Mouse (Mus musculus) hindbrain, embryonic 14.5 days (tissue): ENCODE data around the gene 2900011O08Rik. TPM values are rescaled to one million over a fixed set of nuclear protein-coding genes. Genes with fewer than 3 reads are reported as not detected.
"Not testable (repeated sequence)": the region's sequence is repeated elsewhere in the genome, so short reads cannot be mapped to it uniquely, and the experiment has no call there.

Experiments used
- ATAC-seq: fragments of 200-750 bp; cut with Nextera tagmentation; 2 replicates; pipeline ENCODE4 v1.8.0; 2017; ENCODE audit warnings: moderate number of reproducible peaks, mild to moderate bottlenecking, moderate TSS enrichment, moderate library complexity; ENCODE audit not compliant: low FRiP score
- DNase-seq: peaks from one replicate; pipeline ENCODE4 v3.0.0-alpha.2; 2015; ENCODE audit warnings: low spot score
- H3K27ac ChIP-seq: fragments of 300-500 bp; sonication (generic); 2 replicates; pipeline ENCODE4 v1.5.1; 2014; ENCODE audit warnings: mild to moderate bottlenecking, moderate library complexity
- H3K27me3 ChIP-seq: fragments of 300-500 bp; sonication (generic); 2 replicates; pipeline ENCODE4 v1.6.1; 2014; ENCODE audit warnings: mild to moderate bottlenecking, low read length, mixed read lengths; ENCODE audit not compliant: control insufficient read depth, insufficient read depth
- H3K36me3 ChIP-seq: fragments of 300-500 bp; sonication (generic); replicated peaks from 2 replicates; pipeline ENCODE4 v1.6.1; 2014; ENCODE audit not compliant: control insufficient read depth, insufficient read depth
- H3K4me1 ChIP-seq: fragments of 300-500 bp; sonication (generic); replicated peaks from 2 replicates; pipeline ENCODE4 v1.6.1; 2014; ENCODE audit warnings: antibody characterized with exemption, low read length, mixed read lengths; ENCODE audit not compliant: control insufficient read depth, insufficient read depth
- H3K4me2 ChIP-seq: fragments of 300-500 bp; sonication (generic); replicated peaks from 2 replicates; pipeline ENCODE4 v1.6.1; 2014; ENCODE audit warnings: mild to moderate bottlenecking, moderate library complexity
- H3K4me3 ChIP-seq: fragments of 300-500 bp; sonication (generic); replicated peaks from 2 replicates; pipeline ENCODE4 v1.5.1; 2014; ENCODE audit warnings: mild to moderate bottlenecking, low read length
- H3K9ac ChIP-seq: fragments of 300-500 bp; sonication (generic); 2 replicates; pipeline ENCODE4 v1.6.1; 2014
- H3K9me3 ChIP-seq: fragments of 300-500 bp; sonication (generic); 2 replicates; pipeline ENCODE4 v1.6.1; 2016; ENCODE audit warnings: low read length; ENCODE audit not compliant: control insufficient read depth
- WGBS: fragments of 180-500 bp; shearing (Covaris S2); extraction: QIAGEN DNeasy Blood & Tissue Kit; methylation state at CpG from one replicate; pipeline ENCODE4 v1.1.7; 2014; 5-methylcytosine and 5-hydroxymethylcytosine counted together
- polyA plus RNA-seq: library from polyadenylated mRNA; unstranded; fragments of >200 nt; fragmentation: Nextera tagmentation; extraction: Ambion mirVana; gene quantifications from 2 replicates; pipeline ENCODE4 v1.2.1, GENCODE M21; 2014

The 2900011O08Rik gene
- polyA plus RNA-seq, 1 experiment from 2014 or later = 177 TPM

GRCm38 (mm10) chr16:14068701-14069100 is 82.3 kb downstream of the 2900011O08Rik start:
- WGBS = 94% methylated on average over 2 of the region's 2 CpGs
- H3K27ac ChIP-seq, H3K4me2 ChIP-seq, DNase-seq, H3K27me3 ChIP-seq, H3K4me3 ChIP-seq, ATAC-seq, H3K9ac ChIP-seq, H3K36me3 ChIP-seq, H3K9me3 ChIP-seq, H3K4me1 ChIP-seq: not testable (repeated sequence)

GRCm38 (mm10) chr16:14070471-14071169 is 84.2 kb downstream of the 2900011O08Rik start:
- Histone ChIP-seq H3K4me1 (no peaks in the 10 kb centered on the region), H3K4me3 (no peak overlapping the region), H3K27me3 (no peaks in the 10 kb centered on the region), H3K9me3 (no peaks in the 10 kb centered on the region), H3K27ac (no peak overlapping the region), H3K36me3 (no peaks in the 10 kb centered on the region), H3K4me2 (no peak overlapping the region), H3K9ac (no peak overlapping the region)
- ATAC-seq (no peak), DNase-seq (no peak)
- WGBS = 86% methylated on average over 5 of the region's 5 CpGs

GRCm38 (mm10) chr16:14082925-14083324 is 96.5 kb downstream of the 2900011O08Rik start:
- ATAC-seq (no peak), DNase-seq (no peak)
- H3K4me1 ChIP-seq = no peaks in the 10 kb centered on the region
- H3K9ac ChIP-seq = no peak overlapping the region
- H3K4me2 ChIP-seq = no peak overlapping the region
- H3K27me3 ChIP-seq = no peaks in the 10 kb centered on the region
- H3K27ac ChIP-seq = no peak overlapping the region
- no peaks in the 10 kb centered on the region for H3K36me3 ChIP-seq
- no peak overlapping the region for H3K4me3 ChIP-seq
- no peaks in the 10 kb centered on the region; the same call in 1 of the 2 replicates for H3K9me3 ChIP-seq
- WGBS = 87% methylated on average over 2 of the region's 2 CpGs

GRCm38 (mm10) chr16:14088249-14088648 is 101.8 kb downstream of the 2900011O08Rik start:
- Histone ChIP-seq H3K27ac (no peak overlapping the region), H3K4me3 (no peak overlapping the region), H3K4me2 (no peak overlapping the region), H3K27me3 (no peaks in the 10 kb centered on the region), H3K4me1 (no peaks in the 10 kb centered on the region), H3K36me3 (peaks cover 25% of the 10 kb centered on the region), H3K9me3 (no peaks in the 10 kb centered on the region), H3K9ac (no peak overlapping the region)
- DNase-seq = no peak
- ATAC-seq = no peak
- 84% methylated on average over 3 of the region's 3 CpGs for WGBS

GRCm38 (mm10) chr16:14089296-14089695 is 102.9 kb downstream of the 2900011O08Rik start:
- WGBS = 86% methylated on average over 3 of the region's 3 CpGs
- no peak for ATAC-seq
- no peak overlapping the region for H3K9ac ChIP-seq

GRCm38 (mm10) chr16:14091771-14092170 is 105.4 kb downstream of the 2900011O08Rik start:
- Histone ChIP-seq H3K36me3 (peaks cover 46% of the 10 kb centered on the region), H3K27me3 (no peaks in the 10 kb centered on the region), H3K27ac (no peak overlapping the region), H3K4me2 (no peak overlapping the region), H3K4me3 (no peak overlapping the region), H3K9ac (no peak overlapping the region), H3K4me1 (no peaks in the 10 kb centered on the region), H3K9me3 (no peaks in the 10 kb centered on the region)
- ATAC-seq = no peak
- 85% methylated on average over 2 of the region's 2 CpGs for WGBS
- no peak for DNase-seq

More at GRCm38 (mm10) chr16:14089296-14089695, 102.9 kb downstream of the 2900011O08Rik start:
- Histone ChIP-seq H3K9me3 (no peaks in the 10 kb centered on the region), H3K4me3 (no peak overlapping the region), H3K36me3 (peaks cover 32% of the 10 kb centered on the region), H3K4me2 (no peak overlapping the region), H3K4me1 (no peaks in the 10 kb centered on the region), H3K27ac (no peak overlapping the region), H3K27me3 (no peaks in the 10 kb centered on the region)
- no peak for DNase-seq

- Histone ChIP-seq H3K27me3 (no peaks in the 10 kb centered on the region), H3K27ac (no peak overlapping the region), H3K4me1 (no peaks in the 10 kb centered on the region), H3K4me3 (no peak overlapping the region), H3K9ac (no peak overlapping the region), H3K36me3 (peaks cover 41% of the 10 kb centered on the region), H3K9me3 (no peaks in the 10 kb centered on the region), H3K4me2 (no peak overlapping the region)
- WGBS = 89% methylated on average over 6 of the region's 6 CpGs
- DNase-seq (no peak), ATAC-seq (no peak)
Observed at GRCm38 (mm10) chr16:14105891-14106290, 119.5 kb downstream of the 2900011O08Rik start.

GRCm38 (mm10) chr16:14109651-14110230 is 123.3 kb downstream of the 2900011O08Rik start:
- no peaks in the 10 kb centered on the region for H3K27me3 ChIP-seq
- no peak overlapping the region for H3K27ac ChIP-seq
- 91% methylated on average over 3 of the region's 3 CpGs for WGBS
- ATAC-seq (no peak), DNase-seq (no peak)
- H3K9ac ChIP-seq = no peak overlapping the region
- no peaks in the 10 kb centered on the region for H3K4me1 ChIP-seq
- H3K36me3 ChIP-seq = peaks cover 60% of the 10 kb centered on the region
- H3K4me3 ChIP-seq = no peak overlapping the region
- H3K9me3 ChIP-seq = no peaks in the 10 kb centered on the region
- H3K4me2 ChIP-seq = no peak overlapping the region

GRCm38 (mm10) chr16:14110922-14111321 is 124.5 kb downstream of the 2900011O08Rik start:
- Histone ChIP-seq H3K4me3 (no peak overlapping the region), H3K9me3 (no peaks in the 10 kb centered on the region), H3K36me3 (peaks cover 69% of the 10 kb centered on the region), H3K4me2 (no peak overlapping the region), H3K27ac (no peak overlapping the region), H3K27me3 (no peaks in the 10 kb centered on the region), H3K9ac (no peak overlapping the region), H3K4me1 (no peaks in the 10 kb centered on the region)
- WGBS = 90% methylated on average over 2 of the region's 2 CpGs
- DNase-seq (no peak), ATAC-seq (no peak)
